Mouse (Mus musculus) intestine, embryonic 16.5 days (tissue): ENCODE data around the gene Grn. TPM values are rescaled to one million over a fixed set of nuclear protein-coding genes. Genes with fewer than 3 reads are reported as not detected.

Experiments used
- ATAC-seq: fragments of 200-750 bp; cut with Nextera tagmentation; 2 replicates; pipeline ENCODE4 v1.8.0; 2017; ENCODE audit warnings: moderate TSS enrichment, moderate library complexity
- H3K27ac ChIP-seq: fragments of 300-500 bp; sonication (generic); 2 replicates; pipeline ENCODE4 v1.5.1; 2014; ENCODE audit warnings: mild to moderate bottlenecking, low read length
- H3K27me3 ChIP-seq: fragments of 300-500 bp; sonication (generic); replicated peaks from 2 replicates; pipeline ENCODE4 v1.6.1; 2014; ENCODE audit warnings: low read length, control low read depth, mixed read lengths; ENCODE audit not compliant: control insufficient read depth, insufficient read depth
- H3K36me3 ChIP-seq: fragments of 300-500 bp; sonication (generic); 2 replicates; pipeline ENCODE4 v1.6.1; 2014; ENCODE audit warnings: low read length, control low read depth; ENCODE audit not compliant: control insufficient read depth, insufficient read depth
- H3K4me1 ChIP-seq: fragments of 300-500 bp; sonication (generic); 2 replicates; pipeline ENCODE4 v1.6.1; 2014; ENCODE audit warnings: low read length, control low read depth, mixed read lengths; ENCODE audit not compliant: control insufficient read depth, insufficient read depth
- H3K4me2 ChIP-seq: fragments of 300-500 bp; sonication (generic); 2 replicates; pipeline ENCODE4 v1.6.1; 2014; ENCODE audit warnings: low read depth, low read length, control low read depth
- H3K4me3 ChIP-seq: fragments of 300-500 bp; sonication (generic); 2 replicates; pipeline ENCODE4 v1.5.1; 2014; ENCODE audit warnings: mild to moderate bottlenecking, low read length
- H3K9ac ChIP-seq: fragments of 300-500 bp; sonication (generic); 2 replicates; pipeline ENCODE4 v1.6.1; 2014; ENCODE audit warnings: low read depth, low read length
- H3K9me3 ChIP-seq: fragments of 300-500 bp; sonication (generic); 2 replicates; pipeline ENCODE4 v1.6.1; 2016; ENCODE audit warnings: low read length, control low read depth; ENCODE audit not compliant: control insufficient read depth
- WGBS: fragments of 180-500 bp; shearing (Covaris S2); extraction: QIAGEN DNeasy Blood & Tissue Kit; methylation state at CpG from one replicate; pipeline ENCODE4 v1.1.7; 2014; 5-methylcytosine and 5-hydroxymethylcytosine counted together
- microRNA-seq: library from miRNA; unstranded; fragments of <30 nt; microRNA quantifications from one replicate; pipeline ENCODE4, GENCODE M21; 2016
- polyA plus RNA-seq: library from polyadenylated mRNA; unstranded; fragments of >200 nt; fragmentation: Nextera tagmentation; extraction: Ambion mirVana; gene quantifications from 2 replicates; pipeline ENCODE4 v1.2.1, GENCODE M21; 2015

The Grn gene
- polyA plus RNA-seq, 1 experiment from 2014 or later = 221 TPM

DNA sequence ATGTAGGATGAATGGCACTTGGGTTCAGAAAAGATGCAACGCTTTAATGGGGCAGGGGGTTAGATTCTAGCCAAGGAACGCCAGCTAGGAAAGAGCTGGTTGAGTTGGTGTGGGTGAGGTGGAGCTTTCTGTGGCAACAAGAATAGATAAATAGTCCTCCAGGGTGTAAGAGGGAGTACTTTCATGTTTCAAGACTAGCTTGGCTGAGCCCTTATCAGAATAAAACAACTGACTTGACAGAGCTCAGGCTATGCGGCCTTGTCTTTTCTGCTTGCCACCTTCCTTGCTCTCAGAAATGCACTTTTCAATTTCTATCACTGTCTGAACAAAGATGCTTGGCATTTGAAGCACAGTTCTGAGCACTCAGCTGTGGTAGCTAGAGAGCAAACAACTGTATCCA, 44.9 kb downstream of the Grn start:
- 95% methylated on average over 3 of the region's 3 CpGs for WGBS
- no peaks in the 10 kb centered on the region; the same call in 1 of the 2 replicates for H3K27me3 ChIP-seq
- no peak overlapping the region for H3K27ac ChIP-seq
- H3K36me3 ChIP-seq = peaks cover 12% of the 10 kb centered on the region
- no peak overlapping the region for H3K9ac ChIP-seq
- no peak overlapping the region for H3K4me3 ChIP-seq
- H3K9me3 ChIP-seq = no peaks in the 10 kb centered on the region
- H3K4me2 ChIP-seq = no peak overlapping the region
- H3K4me1 ChIP-seq = no peaks in the 10 kb centered on the region
- no peak for ATAC-seq

- WGBS = 90% methylated on average over 3 of the region's 3 CpGs
- H3K9me3 ChIP-seq = no peaks in the 10 kb centered on the region
- no peak overlapping the region for H3K9ac ChIP-seq
- H3K4me1 ChIP-seq = no peaks in the 10 kb centered on the region
- no peaks in the 10 kb centered on the region for H3K27me3 ChIP-seq
- no peak for ATAC-seq
- no peak overlapping the region for H3K4me2 ChIP-seq
- no peak overlapping the region for H3K4me3 ChIP-seq
- H3K36me3 ChIP-seq = peaks cover 16% of the 10 kb centered on the region
- no peak overlapping the region for H3K27ac ChIP-seq
Measured at GRCm38 (mm10) chr11:102478671-102479070, 48.6 kb downstream of the Grn start.

DNA sequence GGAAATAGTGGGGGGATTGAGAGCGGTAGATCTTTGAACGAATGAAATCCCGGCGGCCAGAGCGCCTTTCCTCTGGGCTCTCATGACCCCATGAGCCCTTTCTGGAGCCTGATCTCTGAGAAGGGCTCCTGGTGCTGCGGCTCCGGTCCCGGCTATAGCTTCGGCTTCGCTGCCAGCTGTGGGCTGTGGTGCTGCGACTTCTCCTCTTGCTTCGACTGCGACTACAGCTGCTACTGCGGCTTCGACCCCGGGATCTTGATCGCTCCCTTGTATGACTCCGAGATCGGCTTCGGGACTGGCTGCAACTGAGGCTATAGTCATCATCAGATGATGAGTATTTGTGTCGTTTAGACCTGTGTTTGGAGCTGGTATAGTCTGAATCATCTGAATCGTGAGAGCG, 49.5 kb downstream of the Grn start:
- no peaks in the 10 kb centered on the region for H3K4me1 ChIP-seq
- H3K9ac ChIP-seq = no peak overlapping the region
- H3K4me3 ChIP-seq = no peak overlapping the region
- H3K27me3 ChIP-seq = no peaks in the 10 kb centered on the region
- 96% methylated on average over 23 of the region's 23 CpGs for WGBS
- no peak for ATAC-seq
- no peak overlapping the region for H3K4me2 ChIP-seq
- no peak overlapping the region for H3K27ac ChIP-seq
- H3K36me3 ChIP-seq = peaks cover 12% of the 10 kb centered on the region
- H3K9me3 ChIP-seq = no peaks in the 10 kb centered on the region

- no peaks in the 10 kb centered on the region for H3K4me1 ChIP-seq
- no peaks in the 10 kb centered on the region for H3K9me3 ChIP-seq
- ATAC-seq = no peak
- no peak overlapping the region for H3K27ac ChIP-seq
- H3K36me3 ChIP-seq = peaks cover 12% of the 10 kb centered on the region
- 96% methylated on average over 15 of the region's 15 CpGs for WGBS
- no peak overlapping the region for H3K9ac ChIP-seq
- no peak overlapping the region for H3K4me3 ChIP-seq
- H3K4me2 ChIP-seq = no peak overlapping the region
- no peaks in the 10 kb centered on the region for H3K27me3 ChIP-seq
Measured at GRCm38 (mm10) chr11:102480111-102480510, 50.0 kb downstream of the Grn start.

- Histone ChIP-seq H3K9me3 (no peaks in the 10 kb centered on the region), H3K4me3 (no peak overlapping the region), H3K9ac (no peak overlapping the region), H3K4me1 (no peaks in the 10 kb centered on the region), H3K27me3 (no peaks in the 10 kb centered on the region), H3K27ac (no peak overlapping the region), H3K4me2 (no peak overlapping the region), H3K36me3 (peaks cover 12% of the 10 kb centered on the region)
- WGBS = 90% methylated on average over 4 of the region's 4 CpGs
- no peak for ATAC-seq
Measured at GRCm38 (mm10) chr11:102480897-102481296, 50.8 kb downstream of the Grn start.

DNA sequence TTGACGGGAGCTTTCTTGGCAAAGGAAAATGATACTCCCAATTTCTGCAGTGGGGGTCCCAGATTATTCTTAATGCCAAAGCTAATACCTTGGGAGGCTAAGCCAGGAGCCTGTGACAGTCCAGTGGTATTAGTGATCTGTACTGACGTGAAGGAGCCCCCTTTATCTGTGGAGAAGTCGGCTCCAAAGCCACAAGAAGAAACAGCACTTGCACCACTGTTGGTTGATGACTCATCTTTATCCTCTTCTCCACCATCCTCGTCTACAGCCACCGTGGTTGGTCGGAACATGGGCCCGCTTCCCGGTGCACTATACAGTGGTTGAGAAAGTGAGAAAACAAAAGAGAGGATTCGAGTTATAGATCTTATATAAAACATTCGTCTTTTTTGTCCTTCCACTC, 51.7 kb downstream of the Grn start:
- no peak overlapping the region for H3K4me3 ChIP-seq
- no peaks in the 10 kb centered on the region for H3K27me3 ChIP-seq
- no peak for ATAC-seq
- H3K9ac ChIP-seq = no peak overlapping the region
- H3K27ac ChIP-seq = no peak overlapping the region
- H3K9me3 ChIP-seq = no peaks in the 10 kb centered on the region
- no peaks in the 10 kb centered on the region for H3K4me1 ChIP-seq
- no peak overlapping the region for H3K4me2 ChIP-seq
- H3K36me3 ChIP-seq = peaks cover 15% of the 10 kb centered on the region
- WGBS = 90% methylated on average over 10 of the region's 10 CpGs

Small RNA genes lying within 50 kb of the gene (microRNA-seq; reads per million reads assigned to microRNA genes)
- gene Mir6930 = not detected

Other genes with a start within 250 kb of the Grn start
- gene Lsm12, start 245.0 kb upstream of the Grn start, polyA plus RNA-seq = 87.9 and 115 TPM in 2 replicates
- 26.7 and 32.1 TPM in 2 replicates for gene G6pc3, start 240.7 kb upstream of the Grn start, polyA plus RNA-seq
- gene Hdac5, start 200.1 kb upstream of the Grn start, polyA plus RNA-seq = 54.8 and 55.5 TPM in 2 replicates
- 12.4 and 15.9 TPM in 2 replicates for gene BC030867, start 181.4 kb upstream of the Grn start, polyA plus RNA-seq
- gene Asb16, start 161.6 kb upstream of the Grn start, polyA plus RNA-seq = 0.05 TPM in 2 replicates
- 52.0 and 54.3 TPM in 2 replicates for gene Tmub2, start 145.4 kb upstream of the Grn start, polyA plus RNA-seq
- gene Atxn7l3, start 133.7 kb upstream of the Grn start, polyA plus RNA-seq = 8.8 and 9.0 TPM in 2 replicates
- gene Ubtf, start 110.6 kb upstream of the Grn start, polyA plus RNA-seq = 65.5 and 66.0 TPM in 2 replicates
- gene Slc4a1, start 64.1 kb upstream of the Grn start, polyA plus RNA-seq = 11.2 and 19.3 TPM in 2 replicates
- 6.0 and 6.8 TPM in 2 replicates for gene Rundc3a, start 36.9 kb upstream of the Grn start, polyA plus RNA-seq
- 366 and 376 TPM in 2 replicates for gene Slc25a39, start 22.4 kb upstream of the Grn start, polyA plus RNA-seq
- 0.86 and 1.8 TPM in 2 replicates for gene Fam171a2, start 17.4 kb downstream of the Grn start, polyA plus RNA-seq
- 3.1 and 3.7 TPM in 2 replicates for gene Itga2b, start 39.8 kb downstream of the Grn start, polyA plus RNA-seq
- 31.7 and 34.5 TPM in 2 replicates for gene Gpatch8, start 126.1 kb downstream of the Grn start, polyA plus RNA-seq
- gene Gm11627, start 149.1 kb downstream of the Grn start, polyA plus RNA-seq = 14.9 and 15.8 TPM in 2 replicates
- 9.4 and 9.8 TPM in 2 replicates for gene Fzd2, start 174.1 kb downstream of the Grn start, polyA plus RNA-seq
- gene Meioc, start 233.4 kb downstream of the Grn start, polyA plus RNA-seq = 0.24 and 0.65 TPM in 2 replicates